Mouse (Mus musculus) E14TG2a.4 (cell line): ENCODE results near the gene Zfp493.
"Not testable (repeated sequence)": the region's sequence is repeated elsewhere in the genome, so short reads cannot be mapped to it uniquely, and the experiment has no call there.

Experiments
- CTCF ChIP-seq: conservative IDR thresholded peaks from 2 replicates; pipeline ENCODE4 v1.5.1; 2014; ENCODE audit warnings: low read length
- NANOG ChIP-seq: IDR thresholded peaks from 2 replicates; pipeline ENCODE4 v1.6.1; 2014; ENCODE audit warnings: borderline replicate concordance, low read length, mixed read lengths
- POU5F1 ChIP-seq: IDR thresholded peaks from 2 replicates; pipeline ENCODE4 v1.6.1; 2014; ENCODE audit warnings: low read length, borderline replicate concordance

GRCm38 (mm10) chr13:67734391-67734790 is 45.1 kb upstream of the Zfp493 start:
- not testable (repeated sequence) for TF ChIP-seq CTCF, NANOG, POU5F1
